In genomic region chr5:34255189-34255588, GRCm38 (mm10) we compare ENCODE assay signal across 10 mouse cellular contexts. TPM values are rescaled to one million over a fixed set of nuclear protein-coding genes. Genes with fewer than 3 reads are reported as not detected.
DNase-seq lines count a peak whose midpoint lies in the region; ATAC-seq and TF ChIP-seq lines count a peak whose summit lies in the region.
"Had no signal": no experiment of that assay in that cellular context is flagged by ENCODE, and none has a peak within 500 bp of the region (broad histone marks: within the 10 kb centered on the region; RNA-seq: fewer than 3 reads in every experiment).

No protein-coding gene starts in this region.

- CTCF ChIA-PET in Patski (lab: Charles Lee) = interaction anchor here (0.8 to 2.3 kb wide), 4 partner anchors 12 to 48 kb away, joined by 3 to 9 read pairs (median 8); no protein-coding TSS in a partner anchor

- peak; percentile 33 for DNase-seq in embryo, embryonic 10 days (ENCODE audit: low spot score)
- DNase-seq in embryo, embryonic 9.5 days (ENCODE audit: extremely low spot score) = no peak
- DNase-seq in liver, postnatal 0 days = no peak
- no peak for DNase-seq in liver, embryonic 11.5 days (ENCODE audit: low spot score)
- no peak for DNase-seq in Patski (ENCODE audit: low read depth, low spot score)
- DNase-seq in retina, embryonic 14.5 days (ENCODE audit: low spot score) = peak; percentile 28
- DNase-seq in urinary bladder, postnatal 36 days (ENCODE audit: low spot score in 2 of 2) = no peak
- DNase-seq in forebrain, embryonic 11.5 days (ENCODE audit: low spot score) = no peak

- H3K27me3 ChIP-seq in liver, postnatal 0 days (ENCODE audit: insufficient read depth, low read length) = no peaks in the 10 kb centered on the region
- no peaks in the 10 kb centered on the region for H3K27me3 ChIP-seq in liver, embryonic 11.5 days (replicated peaks; ENCODE audit: control insufficient read depth, insufficient read depth, low read length)
- H3K27me3 ChIP-seq in Patski = no peaks in the 10 kb centered on the region
- no peaks in the 10 kb centered on the region for H3K27me3 ChIP-seq in forebrain, embryonic 11.5 days (ENCODE audit: control insufficient read depth, insufficient read depth, low read length)
- H3K27me3 ChIP-seq: hindbrain, embryonic 13.5 days; limb, embryonic 12.5 days had no signal

- H3K9ac ChIP-seq in liver, postnatal 0 days (replicated peaks) = no peak overlapping the region
- H3K9ac ChIP-seq in liver, embryonic 11.5 days (ENCODE audit: low read depth, low read length) = no peak overlapping the region
- H3K9ac ChIP-seq in forebrain, embryonic 11.5 days (ENCODE audit: low read length) = no peak overlapping the region
- H3K9ac ChIP-seq: hindbrain, embryonic 13.5 days; limb, embryonic 12.5 days had no signal

- no peak for TF ChIP-seq EP300 in liver, postnatal 0 days (IDR thresholded peaks at IDR 0.05; ENCODE audit: low read depth)

- TF ChIP-seq CTCF in liver, postnatal 0 days (IDR thresholded peaks at IDR 0.05; ENCODE audit: low read depth) = peak; percentile 62
- peak; percentile 77 for TF ChIP-seq CTCF in Patski (IDR thresholded peaks at IDR 0.05)

- H3K9me3 ChIP-seq in liver, postnatal 0 days (ENCODE audit: low read length) = no peaks in the 10 kb centered on the region
- no peaks in the 10 kb centered on the region for H3K9me3 ChIP-seq in liver, embryonic 11.5 days (ENCODE audit: control insufficient read depth, low read length)
- no peaks in the 10 kb centered on the region for H3K9me3 ChIP-seq in forebrain, embryonic 11.5 days (ENCODE audit: control insufficient read depth, low read length)
- H3K9me3 ChIP-seq: hindbrain, embryonic 13.5 days; limb, embryonic 12.5 days had no signal

- no peaks in the 10 kb centered on the region for H3K36me3 ChIP-seq in liver, postnatal 0 days (replicated peaks; ENCODE audit: insufficient read depth, low read length)
- H3K36me3 ChIP-seq in liver, embryonic 11.5 days (ENCODE audit: control insufficient read depth, insufficient read depth, low read length) = no peaks in the 10 kb centered on the region
- no peaks in the 10 kb centered on the region for H3K36me3 ChIP-seq in forebrain, embryonic 11.5 days (ENCODE audit: control insufficient read depth, insufficient read depth, low read length)
- H3K36me3 ChIP-seq: hindbrain, embryonic 13.5 days; limb, embryonic 12.5 days had no signal

- H3K4me2 ChIP-seq in liver, postnatal 0 days (ENCODE audit: low read depth, low read length) = no peak overlapping the region
- H3K4me2 ChIP-seq in liver, embryonic 11.5 days = no peak overlapping the region
- no peak overlapping the region for H3K4me2 ChIP-seq in forebrain, embryonic 11.5 days (ENCODE audit: low read depth, low read length, severe bottlenecking)
- H3K4me2 ChIP-seq: hindbrain, embryonic 13.5 days; limb, embryonic 12.5 days had no signal

- H3K4me3 ChIP-seq in liver, postnatal 0 days (ENCODE audit: low read depth, low read length) = no peak overlapping the region
- no peak overlapping the region for H3K4me3 ChIP-seq in liver, embryonic 11.5 days (ENCODE audit: low read depth, low read length)
- no peak overlapping the region for H3K4me3 ChIP-seq in forebrain, embryonic 11.5 days (ENCODE audit: low read depth, low read length)
- H3K4me3 ChIP-seq: hindbrain, embryonic 13.5 days; limb, embryonic 12.5 days had no signal

- POLR2A ChIA-PET in Patski (lab: Charles Lee) = no interaction called here

- ATAC-seq in liver, postnatal 0 days = no peak
- no peak for ATAC-seq in liver, embryonic 11.5 days (replicated peaks; ENCODE audit: low FRiP score)
- no peak for ATAC-seq in Patski
- no peak for ATAC-seq in forebrain, embryonic 11.5 days (replicated peaks; ENCODE audit: low FRiP score)

- WGBS in liver, postnatal 0 days (ENCODE audit: insufficient replicate concordance) = 75% methylated on average over 3 of the region's 3 CpGs
- 80% methylated on average over 3 of the region's 3 CpGs for WGBS in liver, embryonic 11.5 days
- WGBS in forebrain, embryonic 11.5 days = 83% methylated on average over 3 of the region's 3 CpGs

- H3K4me1 ChIP-seq in liver, postnatal 0 days (ENCODE audit: insufficient read depth) = no peaks in the 10 kb centered on the region
- no peaks in the 10 kb centered on the region for H3K4me1 ChIP-seq in liver, embryonic 11.5 days (replicated peaks; ENCODE audit: control insufficient read depth, insufficient read depth, low read length)
- H3K4me1 ChIP-seq in forebrain, embryonic 11.5 days (replicated peaks; ENCODE audit: control insufficient read depth, insufficient read depth, low read length) = peaks cover 3% of the 10 kb centered on the region; the same call in 1 of the 2 replicates

- in situ Hi-C loops in Patski (cut with MboI; ENCODE audit: low pct_unique_long_range_greater_than_20kb) = no loop called here

- no peak overlapping the region for H3K27ac ChIP-seq in liver, postnatal 0 days (ENCODE audit: low read depth)
- H3K27ac ChIP-seq in liver, embryonic 11.5 days (ENCODE audit: low read depth, low read length) = no peak overlapping the region
- no peak overlapping the region for H3K27ac ChIP-seq in forebrain, embryonic 11.5 days (ENCODE audit: low read depth, low read length)
- H3K27ac ChIP-seq: hindbrain, embryonic 13.5 days; limb, embryonic 12.5 days had no signal

RNA-seq across cellular contexts. Expression of gene Zfyve28, which starts 33.1 kb away (rescaled TPM):
- 0.02 and 0.14 TPM in 2 replicates for polyA plus RNA-seq in liver, postnatal 0 days (2015; fragmentation: Nextera tagmentation; extraction: Ambion mirVana)
- 0.22 TPM in 1 of 2 replicates, not detected in the other for polyA plus RNA-seq in liver, embryonic 11.5 days (2014; fragmentation: Nextera tagmentation; extraction: Ambion mirVana)
- 1.6 TPM for polyA plus RNA-seq in Patski (2021)
- polyA plus RNA-seq in forebrain, embryonic 11.5 days (2014; fragmentation: Nextera tagmentation; extraction: Ambion mirVana) = 1.6 TPM in 2 replicates

RNA-seq across cellular contexts. Expression of gene Cfap99, which starts 33.2 kb away (rescaled TPM):
- not detected in 2 replicates for polyA plus RNA-seq in liver, postnatal 0 days (2015; fragmentation: Nextera tagmentation; extraction: Ambion mirVana)
- not detected in 2 replicates for polyA plus RNA-seq in liver, embryonic 11.5 days (2014; fragmentation: Nextera tagmentation; extraction: Ambion mirVana)
- polyA plus RNA-seq in Patski (2021) = not detected
- polyA plus RNA-seq in forebrain, embryonic 11.5 days (2014; fragmentation: Nextera tagmentation; extraction: Ambion mirVana) = not detected in 2 replicates
- polyA plus RNA-seq: limb, embryonic 12.5 days had no signal

Comparison
In these comparisons a context has a peak if more than half of its experiments do, and no peak if none do; other contexts are left out.
1. DNase-seq: peak in embryo, embryonic 10 days (single experiment) and retina, embryonic 14.5 days (single experiment); none in embryo, embryonic 9.5 days (single experiment), liver, postnatal 0 days (single experiment), liver, embryonic 11.5 days (single experiment), Patski (single experiment), urinary bladder, postnatal 36 days (0 of 2) and forebrain, embryonic 11.5 days (single experiment).